Mouse (Mus musculus): ENCODE results near the gene Ndufa3. TPM values are rescaled to one million over a fixed set of nuclear protein-coding genes. Genes with fewer than 3 reads are reported as not detected.
"Not testable (repeated sequence)": the region's sequence is repeated elsewhere in the genome, so short reads cannot be mapped to it uniquely, and the experiment has no call there.

Gene Ndufa3
- total and polyA plus RNA-seq, 2 experiments from 2014 or later: 258 to 464 TPM

GRCm38 (mm10) chr7:3593855-3594254 is 23.3 kb upstream of the Ndufa3 start:
- no peak for TF ChIP-seq CTCF (IDR thresholded peaks at IDR 0.05; ENCODE audit: low read depth)
- Histone ChIP-seq H3K36me3 (ENCODE audit: insufficient read depth) (no peaks in the 10 kb centered on the region), H3K27ac (ENCODE audit: low read depth, low read length) (no peak overlapping the region), H3K9ac (no peak overlapping the region), H3K4me3 (ENCODE audit: low read depth, low read length) (no peak overlapping the region), H3K9me3 (ENCODE audit: low read length) (no peaks in the 10 kb centered on the region), H3K4me2 (ENCODE audit: low read depth) (no peak overlapping the region), H3K4me1 (ENCODE audit: insufficient read depth) (no peaks in the 10 kb centered on the region), H3K27me3 (ENCODE audit: insufficient read depth, low read length) (no peaks in the 10 kb centered on the region)
- DNase-seq (peak; percentile 16), ATAC-seq (peak; percentile 91)

- Histone ChIP-seq H3K4me1 (ENCODE audit: insufficient read depth) (no peaks in the 10 kb centered on the region), H3K9me3 (ENCODE audit: low read length) (no peaks in the 10 kb centered on the region), H3K27ac (ENCODE audit: low read depth, low read length) (no peak overlapping the region), H3K9ac (no peak overlapping the region), H3K27me3 (ENCODE audit: insufficient read depth, low read length) (no peaks in the 10 kb centered on the region), H3K36me3 (ENCODE audit: insufficient read depth) (no peaks in the 10 kb centered on the region), H3K4me2 (ENCODE audit: low read depth) (no peak overlapping the region), H3K4me3 (ENCODE audit: low read depth, low read length) (no peak overlapping the region)
- WGBS: 21% methylated on average over 5 of the region's 5 CpGs
- no peak for TF ChIP-seq CTCF (IDR thresholded peaks at IDR 0.05; ENCODE audit: low read depth)
- ATAC-seq (no peak), DNase-seq (no peak)
Observed at GRCm38 (mm10) chr7:3594686-3595085, 22.5 kb upstream of the Ndufa3 start.

GRCm38 (mm10) chr7:3595146-3595545 is 22.0 kb upstream of the Ndufa3 start:
- H3K27ac ChIP-seq (ENCODE audit: low read depth, low read length): no peak overlapping the region
- H3K4me1 ChIP-seq (ENCODE audit: insufficient read depth): no peaks in the 10 kb centered on the region
- H3K27me3 ChIP-seq (ENCODE audit: insufficient read depth, low read length): no peaks in the 10 kb centered on the region
- no peak for TF ChIP-seq CTCF (IDR thresholded peaks at IDR 0.05; ENCODE audit: low read depth)
- ATAC-seq (no peak), DNase-seq (no peak)
- no peaks in the 10 kb centered on the region for H3K9me3 ChIP-seq (ENCODE audit: low read length)
- WGBS: 18% methylated on average over 9 of the region's 9 CpGs
- H3K4me2 ChIP-seq (ENCODE audit: low read depth): no peak overlapping the region
- H3K36me3 ChIP-seq (ENCODE audit: insufficient read depth): no peaks in the 10 kb centered on the region
- H3K9ac ChIP-seq: no peak overlapping the region
- no peak overlapping the region for H3K4me3 ChIP-seq (ENCODE audit: low read depth, low read length)

- H3K4me2 ChIP-seq (ENCODE audit: low read depth); H3K36me3 ChIP-seq (ENCODE audit: insufficient read depth); H3K9ac ChIP-seq; ATAC-seq; H3K27ac ChIP-seq (ENCODE audit: low read depth, low read length); H3K9me3 ChIP-seq (ENCODE audit: low read length); DNase-seq; H3K4me3 ChIP-seq (ENCODE audit: low read depth, low read length); H3K27me3 ChIP-seq (ENCODE audit: insufficient read depth, low read length); H3K4me1 ChIP-seq (ENCODE audit: insufficient read depth): not testable (repeated sequence)
- 59% methylated on average over 1 of the region's 1 CpGs for WGBS
Observed at GRCm38 (mm10) chr7:3597755-3598154, 19.4 kb upstream of the Ndufa3 start.

- peak; percentile 91 for TF ChIP-seq CTCF (IDR thresholded peaks at IDR 0.05; ENCODE audit: low read depth)
Observed at GRCm38 (mm10) chr7:3601119-3601518, 16.1 kb upstream of the Ndufa3 start.

GRCm38 (mm10) chr7:3606798-3607197 is 10.4 kb upstream of the Ndufa3 start:
- Histone ChIP-seq H3K27ac (ENCODE audit: low read depth, low read length) (no peak overlapping the region), H3K4me1 (ENCODE audit: insufficient read depth) (no peaks in the 10 kb centered on the region), H3K4me2 (ENCODE audit: low read depth) (no peak overlapping the region), H3K9ac (no peak overlapping the region), H3K27me3 (ENCODE audit: insufficient read depth, low read length) (no peaks in the 10 kb centered on the region), H3K9me3 (ENCODE audit: low read length) (no peaks in the 10 kb centered on the region), H3K4me3 (ENCODE audit: low read depth, low read length) (no peak overlapping the region), H3K36me3 (ENCODE audit: insufficient read depth) (no peaks in the 10 kb centered on the region)
- no peak for DNase-seq
- 21% methylated on average over 2 of the region's 2 CpGs for WGBS
- no peak for ATAC-seq
- TF ChIP-seq CTCF (IDR thresholded peaks at IDR 0.05; ENCODE audit: low read depth): peak; percentile 56

More at GRCm38 (mm10) chr7:3601119-3601518, 16.1 kb upstream of the Ndufa3 start:
- Histone ChIP-seq H3K36me3 (ENCODE audit: insufficient read depth) (no peaks in the 10 kb centered on the region), H3K4me2 (ENCODE audit: low read depth) (no peak overlapping the region), H3K4me1 (ENCODE audit: insufficient read depth) (no peaks in the 10 kb centered on the region), H3K4me3 (ENCODE audit: low read depth, low read length) (no peak overlapping the region), H3K27me3 (ENCODE audit: insufficient read depth, low read length) (no peaks in the 10 kb centered on the region), H3K9me3 (ENCODE audit: low read length) (no peaks in the 10 kb centered on the region), H3K9ac (no peak overlapping the region), H3K27ac (ENCODE audit: low read depth, low read length) (no peak overlapping the region)
- DNase-seq: peak; percentile 87
- WGBS: 5% methylated on average over 4 of the region's 4 CpGs
- peak; percentile 78 for ATAC-seq

GRCm38 (mm10) chr7:3607391-3607790 is 9.8 kb upstream of the Ndufa3 start:
- H3K4me3 ChIP-seq (ENCODE audit: low read depth, low read length): no peak overlapping the region
- no peaks in the 10 kb centered on the region for H3K4me1 ChIP-seq (ENCODE audit: insufficient read depth)
- no peaks in the 10 kb centered on the region for H3K27me3 ChIP-seq (ENCODE audit: insufficient read depth, low read length)
- no peak for TF ChIP-seq CTCF (IDR thresholded peaks at IDR 0.05; ENCODE audit: low read depth)
- ATAC-seq (no peak), DNase-seq (no peak)
- 89% methylated on average over 6 of the region's 6 CpGs for WGBS
- no peak overlapping the region for H3K27ac ChIP-seq (ENCODE audit: low read depth, low read length)
- no peaks in the 10 kb centered on the region for H3K36me3 ChIP-seq (ENCODE audit: insufficient read depth)
- H3K9me3 ChIP-seq (ENCODE audit: low read length): no peaks in the 10 kb centered on the region
- no peak overlapping the region for H3K9ac ChIP-seq
- no peak overlapping the region for H3K4me2 ChIP-seq (ENCODE audit: low read depth)

- Histone ChIP-seq H3K9me3 (ENCODE audit: low read length) (no peaks in the 10 kb centered on the region), H3K27ac (ENCODE audit: low read depth, low read length) (no peak overlapping the region), H3K4me3 (ENCODE audit: low read depth, low read length) (no peak overlapping the region), H3K27me3 (ENCODE audit: insufficient read depth, low read length) (no peaks in the 10 kb centered on the region), H3K4me2 (ENCODE audit: low read depth) (no peak overlapping the region), H3K4me1 (ENCODE audit: insufficient read depth) (no peaks in the 10 kb centered on the region), H3K36me3 (ENCODE audit: insufficient read depth) (no peaks in the 10 kb centered on the region), H3K9ac (no peak overlapping the region)
- ATAC-seq (no peak), DNase-seq (no peak)
- no peak for TF ChIP-seq CTCF (IDR thresholded peaks at IDR 0.05; ENCODE audit: low read depth)
- 91% methylated on average over 3 of the region's 3 CpGs for WGBS
Observed at GRCm38 (mm10) chr7:3608668-3609067, 8.5 kb upstream of the Ndufa3 start.
